Mouse (Mus musculus) left cerebral cortex, postnatal 10 days (tissue): ENCODE measurements around the gene Sp140. TPM values are rescaled to one million over a fixed set of nuclear protein-coding genes. Genes with fewer than 3 reads are reported as not detected.
"Not testable (repeated sequence)": the region's sequence is repeated elsewhere in the genome, so short reads cannot be mapped to it uniquely, and the experiment has no call there.

Experiments used
- DNase-seq, 2 experiments: peaks; one replicate each; pipeline ENCODE4 v3.0.0; 2021 to 2022; ENCODE audit warnings: low spot score in 2 of 2, mixed read lengths in 1 of 2; ENCODE audit errors: extremely low spot score in 1 of 2
- intact Hi-C: fragments of 180-260 bp; cut with DNase I; formaldehyde crosslinking; loops from one replicate; pipeline ENCODE4 v1.15.1; 2025
- total RNA-seq, 2 experiments: library from RNA; stranded (reverse); gene quantifications; 2 replicates each; pipeline ENCODE4 v1.2.3; 2021

Gene Sp140
- 1 to 10 TPM in 1 of 2 experiments, under 1 TPM in 1; 0.79 to 1.1 TPM for total RNA-seq

- intact Hi-C loops, DNase-seq: not testable (repeated sequence)
Observed at GRCm38 (mm10) chr1:85600078-85600477, at the start of gene Sp140. TSS of gene Sp140 (plus strand) at chr1:85600378.

GRCm38 (mm10) chr1:85555261-85555660 lies 44.9 kb upstream of the Sp140 start:
- intact Hi-C loops, result not testable (repeated sequence)
- DNase-seq, result peak in 1 of 2 experiments; percentile 30

GRCm38 (mm10) chr1:85573554-85573953 lies 26.6 kb upstream of the Sp140 start:
- intact Hi-C loops, DNase-seq: not testable (repeated sequence)

- DNase-seq, intact Hi-C loops: not testable (repeated sequence)
Observed at GRCm38 (mm10) chr1:85575376-85575775, 24.8 kb upstream of the Sp140 start, which contains the start of gene G530012D18Rik. TSS of gene G530012D18Rik (plus strand) at chr1:85575676.

- DNase-seq, intact Hi-C loops: not testable (repeated sequence)
Observed at GRCm38 (mm10) chr1:85578372-85579010, 21.7 kb upstream of the Sp140 start.

GRCm38 (mm10) chr1:85579199-85580147 lies 20.7 kb upstream of the Sp140 start:
- DNase-seq, intact Hi-C loops: not testable (repeated sequence)

GRCm38 (mm10) chr1:85580148-85580534 lies 20.0 kb upstream of the Sp140 start:
- intact Hi-C loops, DNase-seq: not testable (repeated sequence)

- intact Hi-C loops, DNase-seq: not testable (repeated sequence)
Observed at GRCm38 (mm10) chr1:85580578-85580977, 19.6 kb upstream of the Sp140 start.

GRCm38 (mm10) chr1:85581518-85581917 lies 18.7 kb upstream of the Sp140 start:
- intact Hi-C loops, DNase-seq: not testable (repeated sequence)

- intact Hi-C loops, result not testable (repeated sequence)
Observed at GRCm38 (mm10) chr1:85588697-85589096, 11.5 kb upstream of the Sp140 start.

GRCm38 (mm10) chr1:85592526-85592925 lies 7.7 kb upstream of the Sp140 start:
- intact Hi-C loops, DNase-seq: not testable (repeated sequence)

More at GRCm38 (mm10) chr1:85588697-85589096, 11.5 kb upstream of the Sp140 start:
- DNase-seq, result not testable (repeated sequence)

GRCm38 (mm10) chr1:85598271-85599012 lies 1.7 kb upstream of the Sp140 start, which contains the start of gene Sp110:
TSS of gene Sp110 (minus strand) at chr1:85598817.
- DNase-seq, intact Hi-C loops: not testable (repeated sequence)

GRCm38 (mm10) chr1:85600794-85601193 lies 616 bp downstream of the Sp140 start:
- intact Hi-C loops, DNase-seq: not testable (repeated sequence)

GRCm38 (mm10) chr1:85604341-85604740 lies 4.2 kb downstream of the Sp140 start:
- intact Hi-C loops, DNase-seq: not testable (repeated sequence)

GRCm38 (mm10) chr1:85608361-85608760 lies 8.2 kb downstream of the Sp140 start:
- DNase-seq, intact Hi-C loops: not testable (repeated sequence)

GRCm38 (mm10) chr1:85610581-85610980 lies 10.4 kb downstream of the Sp140 start:
- DNase-seq, intact Hi-C loops: not testable (repeated sequence)

GRCm38 (mm10) chr1:85615096-85615495 lies 14.9 kb downstream of the Sp140 start:
- DNase-seq, intact Hi-C loops: not testable (repeated sequence)

GRCm38 (mm10) chr1:85615819-85616218 lies 15.6 kb downstream of the Sp140 start:
- intact Hi-C loops, result not testable (repeated sequence)

More at GRCm38 (mm10) chr1:85615819-85616218, 15.6 kb downstream of the Sp140 start:
- not testable (repeated sequence) for DNase-seq
